Mouse (Mus musculus) lung, embryonic 14.5 days (tissue): ENCODE results near the gene Cldnd2. TPM values are rescaled to one million over a fixed set of nuclear protein-coding genes. Genes with fewer than 3 reads are reported as not detected.
"Not testable (repeated sequence)": the region's sequence is repeated elsewhere in the genome, so short reads cannot be mapped to it uniquely, and the experiment has no call there.

Experiments
- ATAC-seq: fragments of 200-750 bp; cut with Nextera tagmentation; 2 replicates; pipeline ENCODE4 v1.8.0; 2017; ENCODE audit warnings: mild to moderate bottlenecking, moderate TSS enrichment, moderate library complexity; ENCODE audit not compliant: insufficient read depth
- DNase-seq: peaks from one replicate; pipeline ENCODE4 v3.0.0-alpha.2; 2015
- H3K27ac ChIP-seq: fragments of 300-500 bp; sonication (generic); 2 replicates; pipeline ENCODE4 v1.5.1; 2014; ENCODE audit warnings: low read depth, mild to moderate bottlenecking, moderate library complexity
- H3K27me3 ChIP-seq: fragments of 300-500 bp; sonication (generic); 2 replicates; pipeline ENCODE4 v1.6.1; 2014; ENCODE audit warnings: low read length, control low read depth; ENCODE audit not compliant: insufficient read depth
- H3K36me3 ChIP-seq: fragments of 300-500 bp; sonication (generic); 2 replicates; pipeline ENCODE4 v1.6.1; 2014; ENCODE audit warnings: control low read depth; ENCODE audit not compliant: insufficient read depth
- H3K4me1 ChIP-seq: fragments of 300-500 bp; sonication (generic); 2 replicates; pipeline ENCODE4 v1.6.1; 2014; ENCODE audit warnings: antibody characterized with exemption, control low read depth; ENCODE audit not compliant: insufficient read depth
- H3K4me2 ChIP-seq: fragments of 300-500 bp; sonication (generic); 2 replicates; pipeline ENCODE4 v1.6.1; 2014; ENCODE audit warnings: mild to moderate bottlenecking
- H3K4me3 ChIP-seq: fragments of 300-500 bp; sonication (generic); 2 replicates; pipeline ENCODE4 v1.5.1; 2014; ENCODE audit warnings: low read depth, low read length
- H3K9ac ChIP-seq: fragments of 300-500 bp; sonication (generic); 2 replicates; pipeline ENCODE4 v1.6.1; 2014
- H3K9me3 ChIP-seq: fragments of 300-500 bp; sonication (generic); 2 replicates; pipeline ENCODE4 v1.6.1; 2016; ENCODE audit warnings: low read depth, low read length, control low read depth
- CTCF ChIP-seq: IDR thresholded peaks from 2 replicates; pipeline ENCODE4 v1.5.1; 2016; ENCODE audit warnings: antibody characterized with exemption, low read depth
- WGBS: fragments of 180-500 bp; shearing (Covaris S2); extraction: QIAGEN DNeasy Blood & Tissue Kit; methylation state at CpG from one replicate; pipeline ENCODE4 v1.1.7; 2014; 5-methylcytosine and 5-hydroxymethylcytosine counted together
- polyA plus RNA-seq: library from polyadenylated mRNA; unstranded; fragments of >200 nt; fragmentation: Nextera tagmentation; extraction: Ambion mirVana; gene quantifications from 2 replicates; pipeline ENCODE4 v1.2.1, GENCODE M21; 2014

The Cldnd2 gene
- polyA plus RNA-seq: not detected in 2 replicates

- WGBS: 71% methylated on average over 6 of the region's 6 CpGs
- no peak within 1 kb of the TSS for H3K4me3 ChIP-seq
- H3K9ac ChIP-seq: no peak within 1 kb of the TSS
Measured at GRCm38 (mm10) chr7:43440482-43440881, at the start of gene Cldnd2. Cldnd2 (plus strand) TSS chr7:43440782.

GRCm38 (mm10) chr7:43392349-43393121 is 48.0 kb upstream of the Cldnd2 start:
- Histone ChIP-seq H3K36me3 (no peaks in the 10 kb centered on the region), H3K4me1 (no peaks in the 10 kb centered on the region), H3K9me3 (no peaks in the 10 kb centered on the region), H3K9ac (no peak overlapping the region), H3K4me3 (no peak overlapping the region), H3K27ac (no peak overlapping the region), H3K4me2 (no peak overlapping the region), H3K27me3 (no peaks in the 10 kb centered on the region)
- DNase-seq (peak; percentile 4), ATAC-seq (no peak)
- whole genome bisulfite sequencing: 55% methylated on average over 8 of the region's 8 CpGs
- no peak for TF ChIP-seq CTCF

More at GRCm38 (mm10) chr7:43440482-43440881, at the start of gene Cldnd2:
- no peak within 1 kb of the TSS for H3K4me2 ChIP-seq
- no peak for TF ChIP-seq CTCF
- no peaks in the 10 kb centered on the region for H3K36me3 ChIP-seq
- peaks cover 15% of the 10 kb centered on the region for H3K4me1 ChIP-seq
- ATAC-seq (no peak), DNase-seq (no peak)
- H3K27ac ChIP-seq: no peak within 1 kb of the TSS
- no peaks in the 10 kb centered on the region for H3K9me3 ChIP-seq
- H3K27me3 ChIP-seq: no peaks in the 10 kb centered on the region

GRCm38 (mm10) chr7:43399501-43399900 is 41.1 kb upstream of the Cldnd2 start:
- Histone ChIP-seq H3K4me1 (no peaks in the 10 kb centered on the region), H3K9me3 (no peaks in the 10 kb centered on the region), H3K4me3 (no peak overlapping the region), H3K9ac (no peak overlapping the region), H3K27ac (no peak overlapping the region), H3K36me3 (no peaks in the 10 kb centered on the region), H3K27me3 (no peaks in the 10 kb centered on the region), H3K4me2 (no peak overlapping the region)
- ATAC-seq: no peak
- WGBS: 72% methylated on average over 2 of the region's 2 CpGs
- DNase-seq: no peak
- no peak for TF ChIP-seq CTCF

GRCm38 (mm10) chr7:43402718-43403117 is 37.9 kb upstream of the Cldnd2 start:
- no peak for TF ChIP-seq CTCF
- DNase-seq (no peak), ATAC-seq (no peak)
- H3K36me3 ChIP-seq: no peaks in the 10 kb centered on the region
- H3K9me3 ChIP-seq: no peaks in the 10 kb centered on the region
- no peak overlapping the region for H3K4me2 ChIP-seq
- H3K4me1 ChIP-seq: no peaks in the 10 kb centered on the region
- H3K27me3 ChIP-seq: no peaks in the 10 kb centered on the region
- WGBS: 27% methylated on average over 2 of the region's 2 CpGs
- H3K27ac ChIP-seq: no peak overlapping the region
- no peak overlapping the region for H3K4me3 ChIP-seq
- no peak overlapping the region for H3K9ac ChIP-seq

GRCm38 (mm10) chr7:43407573-43407972 is 33.0 kb upstream of the Cldnd2 start:
- DNase-seq: no peak
- Histone ChIP-seq H3K4me1 (no peaks in the 10 kb centered on the region), H3K27ac (no peak overlapping the region), H3K4me3 (no peak overlapping the region), H3K9me3 (no peaks in the 10 kb centered on the region), H3K9ac (no peak overlapping the region), H3K36me3 (no peaks in the 10 kb centered on the region), H3K4me2 (no peak overlapping the region), H3K27me3 (no peaks in the 10 kb centered on the region)
- 82% methylated on average over 3 of the region's 3 CpGs for WGBS
- no peak for TF ChIP-seq CTCF
- no peak for ATAC-seq

GRCm38 (mm10) chr7:43408131-43408553 is 32.4 kb upstream of the Cldnd2 start, which contains the start of gene Siglecg:
Siglecg (plus strand) TSS chr7:43408204.
- TF ChIP-seq CTCF: no peak
- no peaks in the 10 kb centered on the region for H3K27me3 ChIP-seq
- no peak within 1 kb of the TSS for H3K9ac ChIP-seq
- no peak within 1 kb of the TSS for H3K4me3 ChIP-seq
- H3K4me2 ChIP-seq: no peak within 1 kb of the TSS
- H3K9me3 ChIP-seq: no peaks in the 10 kb centered on the region
- H3K4me1 ChIP-seq: no peaks in the 10 kb centered on the region
- no peak within 1 kb of the TSS for H3K27ac ChIP-seq
- 71% methylated on average over 4 of the region's 4 CpGs for WGBS
- no peak for ATAC-seq
- H3K36me3 ChIP-seq: no peaks in the 10 kb centered on the region
- DNase-seq: no peak

- H3K4me3 ChIP-seq: no peak overlapping the region
- H3K27ac ChIP-seq: no peak overlapping the region
- H3K9me3 ChIP-seq: no peaks in the 10 kb centered on the region
- DNase-seq: no peak
- 63% methylated on average over 3 of the region's 3 CpGs for WGBS
- no peak for ATAC-seq
- H3K4me2 ChIP-seq: no peak overlapping the region
- H3K4me1 ChIP-seq: no peaks in the 10 kb centered on the region
- no peaks in the 10 kb centered on the region for H3K36me3 ChIP-seq
- no peak overlapping the region for H3K9ac ChIP-seq
- H3K27me3 ChIP-seq: no peaks in the 10 kb centered on the region
- TF ChIP-seq CTCF: no peak
Measured at GRCm38 (mm10) chr7:43409084-43409483, 31.5 kb upstream of the Cldnd2 start.

- not testable (repeated sequence) for DNase-seq, H3K27me3 ChIP-seq, H3K27ac ChIP-seq, H3K4me1 ChIP-seq, H3K36me3 ChIP-seq, H3K9me3 ChIP-seq, H3K9ac ChIP-seq, ATAC-seq, H3K4me3 ChIP-seq, H3K4me2 ChIP-seq
- 24% methylated on average over 4 of the region's 4 CpGs for WGBS
Measured at GRCm38 (mm10) chr7:43411724-43412123, 28.9 kb upstream of the Cldnd2 start.
